Mouse (Mus musculus) adrenal gland, postnatal 14 days (tissue): Measurements from ENCODE around the gene Slc35g1. TPM values are rescaled to one million over a fixed set of nuclear protein-coding genes. Genes with fewer than 3 reads are reported as not detected.

ENCODE experiments used
- total RNA-seq: library from RNA; stranded (reverse); gene quantifications from 2 replicates; pipeline ENCODE4 v1.2.3, GENCODE M21; 2021

Slc35g1 gene
- total RNA-seq, 1 experiment from 2014 or later = 16.9 TPM

Other genes with a start within 250 kb of the Slc35g1 start
- gene Fra10ac1, start 171.8 kb upstream of the Slc35g1 start, total RNA-seq = 18.9 and 23.2 TPM in 2 replicates
- gene Lgi1, start 131.4 kb upstream of the Slc35g1 start, total RNA-seq = 2.6 and 3.5 TPM in 2 replicates
- 8.9 and 9.2 TPM in 2 replicates for gene Plce1, start 85.1 kb downstream of the Slc35g1 start, total RNA-seq